Mouse (Mus musculus): Measurements from ENCODE around the gene Stpg4.

Stpg4 gene

DNA sequence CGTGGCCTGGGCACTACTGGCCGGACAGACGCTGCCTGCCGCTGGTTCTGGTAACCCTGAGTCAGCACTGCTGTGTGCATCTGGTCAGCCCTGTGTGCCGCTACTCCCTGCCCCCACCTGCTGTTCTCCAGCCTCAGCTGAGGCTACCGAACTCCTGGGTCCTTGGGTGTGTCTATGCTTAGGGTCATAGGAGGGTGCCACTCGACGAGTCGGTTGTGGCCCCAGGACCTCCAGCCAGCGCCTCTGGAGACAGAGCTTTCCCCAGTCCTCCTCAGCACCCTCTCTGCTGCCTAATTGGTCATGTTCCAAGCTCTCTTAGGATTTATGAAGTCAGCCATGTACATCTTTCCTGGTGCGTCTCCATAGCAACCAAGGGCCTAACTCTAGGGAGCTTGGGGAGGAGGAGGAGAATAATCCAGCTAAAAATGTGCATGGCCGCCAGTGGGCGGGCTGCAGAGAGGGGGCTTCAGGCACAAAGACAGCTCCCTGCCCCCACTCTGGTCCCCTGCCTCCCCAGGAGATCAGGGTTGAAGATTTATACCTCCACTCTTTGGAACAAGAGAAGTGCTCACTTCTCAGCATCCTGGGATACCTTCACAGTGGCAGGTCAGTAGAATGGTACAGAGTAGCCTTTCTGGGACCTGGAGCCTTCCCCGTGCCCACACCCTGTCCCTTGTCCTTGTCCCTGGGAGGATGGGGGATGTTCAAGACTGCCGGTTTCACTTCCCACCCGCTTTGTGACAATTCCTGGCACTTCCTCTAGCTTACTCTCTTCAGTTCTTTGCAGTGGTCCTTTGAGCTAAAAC lies 49.0 kb downstream of the Stpg4 start:
- DNase-seq (ENCODE audit: low read depth): no peak

DNA sequence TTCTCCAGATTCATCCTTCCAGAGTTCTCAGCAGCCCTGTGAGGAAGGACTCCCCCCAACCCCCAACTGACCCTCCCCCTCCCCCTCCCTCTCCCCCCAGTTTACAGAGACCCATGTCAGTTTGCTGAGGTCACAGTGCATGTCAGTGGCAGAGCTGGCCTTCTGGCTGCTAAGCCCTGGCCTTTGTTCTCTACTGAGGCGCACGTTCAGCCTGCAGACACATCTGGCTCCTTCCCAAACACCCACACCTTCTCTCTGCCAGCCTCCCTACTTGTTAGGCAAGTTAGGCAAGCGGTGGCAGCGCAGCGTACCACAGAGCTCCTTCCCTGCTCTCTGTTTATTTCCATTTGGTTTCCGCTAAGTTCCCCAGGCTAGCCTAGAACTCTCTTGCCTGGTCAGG lies 50.0 kb downstream of the Stpg4 start:
- DNase-seq (ENCODE audit: low read depth): no peak

DNA sequence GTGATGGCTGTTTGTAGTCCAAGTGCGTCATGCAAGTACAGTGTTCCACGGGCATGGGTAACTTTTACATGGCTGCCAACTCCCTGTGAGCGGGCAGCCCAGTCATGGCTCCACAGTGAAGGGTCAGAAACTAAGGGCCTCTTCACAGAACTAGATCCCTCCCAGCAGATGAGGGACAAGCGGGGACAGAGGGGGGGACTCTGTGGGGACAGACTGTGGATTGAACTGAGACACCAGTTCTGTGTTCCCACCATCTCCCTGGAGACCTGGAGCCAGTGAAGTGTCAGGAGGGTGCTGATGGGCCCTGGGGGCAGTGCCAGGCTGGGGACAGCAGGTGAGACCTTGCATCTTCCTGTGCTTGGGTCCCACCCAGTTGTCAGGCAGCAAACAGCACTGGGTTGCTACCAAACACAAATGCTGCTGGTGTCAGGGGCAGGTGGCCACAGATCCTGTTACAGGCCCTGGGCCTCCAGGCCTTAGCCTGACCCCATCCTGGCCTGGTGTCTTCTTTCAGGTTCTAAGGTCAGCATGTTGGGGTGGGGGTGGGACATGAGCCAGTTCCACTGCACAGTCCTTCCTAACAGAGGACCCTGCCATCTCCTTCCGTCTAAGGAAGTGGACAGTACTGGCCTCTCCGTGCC lies 50.6 kb downstream of the Stpg4 start:
- no peak for DNase-seq (ENCODE audit: low read depth)

- DNase-seq (ENCODE audit: low read depth): no peak
Observed at GRCm38 (mm10) chr17:87375941-87376511, 51.5 kb downstream of the Stpg4 start.

DNA sequence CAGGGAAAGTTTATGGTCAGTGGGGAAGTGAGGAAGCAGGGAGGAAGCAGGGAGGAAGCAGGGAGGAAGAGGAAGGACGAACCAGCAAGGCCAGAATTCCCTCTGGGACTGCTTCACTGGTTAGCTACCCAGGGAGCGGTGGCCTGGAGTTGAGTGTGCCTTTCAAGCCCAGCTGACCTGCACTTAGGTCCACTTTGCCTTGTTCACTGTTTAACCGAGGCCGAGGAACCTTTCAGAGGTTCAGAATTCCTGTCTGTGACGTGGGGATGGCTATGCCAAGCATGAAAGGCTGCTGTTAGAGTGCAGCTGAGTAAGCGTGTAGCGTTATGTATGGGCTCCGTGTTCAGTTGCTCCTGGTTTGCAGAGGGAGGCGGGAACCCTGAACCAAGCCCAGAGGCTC lies 54.2 kb downstream of the Stpg4 start:
- DNase-seq (ENCODE audit: low read depth): no peak

GRCm38 (mm10) chr17:87372189-87372588 lies 55.4 kb downstream of the Stpg4 start:
- no peak for DNase-seq (ENCODE audit: low read depth)

GRCm38 (mm10) chr17:87369270-87369759 lies 58.2 kb downstream of the Stpg4 start:
- no peak for DNase-seq (ENCODE audit: low read depth)

DNA sequence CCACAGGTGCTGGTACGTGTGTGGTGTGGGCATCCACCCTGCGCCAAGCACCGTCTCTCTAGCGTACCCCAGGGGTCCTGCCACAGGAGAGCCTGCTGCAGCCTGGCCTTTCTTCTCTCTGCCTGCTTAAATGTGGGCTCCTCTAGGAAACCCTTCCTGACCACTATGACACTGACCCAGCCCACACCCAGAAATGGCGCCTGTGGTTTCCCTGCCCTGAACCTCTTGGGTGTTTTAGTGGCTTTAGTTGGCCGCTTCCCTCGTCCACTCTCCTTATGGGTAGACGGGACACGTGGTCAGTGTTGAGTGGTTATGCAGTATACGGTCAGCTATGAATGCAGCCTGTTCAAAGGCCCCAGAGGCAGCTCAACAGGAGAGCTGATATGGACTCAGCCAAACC lies 59.1 kb downstream of the Stpg4 start:
- no peak for DNase-seq (ENCODE audit: low read depth)

- DNase-seq (ENCODE audit: low read depth): no peak
Observed at GRCm38 (mm10) chr17:87367640-87368039, 59.9 kb downstream of the Stpg4 start.

GRCm38 (mm10) chr17:87367228-87367627 lies 60.3 kb downstream of the Stpg4 start:
- no peak for DNase-seq (ENCODE audit: low read depth)

GRCm38 (mm10) chr17:87366520-87366919 lies 61.0 kb downstream of the Stpg4 start:
- no peak for DNase-seq (ENCODE audit: low read depth)

DNA sequence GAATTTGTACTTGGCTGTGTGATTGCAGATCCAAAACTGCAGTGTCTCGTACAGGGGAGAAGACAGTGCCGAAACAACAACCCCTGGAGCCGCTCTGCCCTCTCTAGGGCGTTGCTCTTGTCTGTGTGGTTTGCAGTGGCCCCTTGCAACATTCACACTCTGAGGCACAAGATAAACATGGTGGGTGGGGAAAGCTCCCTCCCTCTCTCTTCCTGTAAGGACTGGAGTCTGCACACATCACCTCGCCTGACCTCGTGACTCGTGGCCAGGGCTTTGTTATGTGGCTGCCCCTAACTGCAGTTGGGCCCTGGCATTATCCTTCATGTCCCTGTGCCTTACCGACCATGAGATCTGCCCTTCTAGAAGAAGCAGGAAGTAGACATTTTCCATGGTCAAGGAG lies 62.3 kb downstream of the Stpg4 start:
- peak; percentile 53 for DNase-seq (ENCODE audit: low read depth)

- no peak for DNase-seq (ENCODE audit: low read depth)
Observed at GRCm38 (mm10) chr17:87364108-87364507, 63.4 kb downstream of the Stpg4 start.

- DNase-seq (ENCODE audit: low read depth): no peak
Observed at GRCm38 (mm10) chr17:87361132-87361531, 66.4 kb downstream of the Stpg4 start.

DNA sequence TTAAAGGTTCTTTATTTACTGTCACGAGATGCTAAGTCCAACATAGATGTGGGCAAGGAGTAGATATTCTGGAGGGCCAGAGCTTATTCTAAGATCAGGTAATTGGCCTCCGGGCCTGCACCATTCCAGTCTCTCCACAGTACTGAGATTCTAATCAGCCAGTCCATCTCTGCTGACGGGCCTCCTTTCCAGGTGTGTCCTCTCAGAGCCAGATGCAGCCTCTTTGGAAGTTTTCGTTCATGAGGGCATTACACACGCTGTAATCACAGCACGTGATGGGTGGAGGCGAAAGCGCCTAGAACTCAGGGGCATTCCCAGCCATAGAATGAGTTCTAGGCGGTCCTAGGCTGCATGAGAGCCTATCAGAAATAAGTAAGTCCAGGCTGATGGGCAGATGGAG lies 70.0 kb downstream of the Stpg4 start:
- DNase-seq (ENCODE audit: low read depth): no peak

DNA sequence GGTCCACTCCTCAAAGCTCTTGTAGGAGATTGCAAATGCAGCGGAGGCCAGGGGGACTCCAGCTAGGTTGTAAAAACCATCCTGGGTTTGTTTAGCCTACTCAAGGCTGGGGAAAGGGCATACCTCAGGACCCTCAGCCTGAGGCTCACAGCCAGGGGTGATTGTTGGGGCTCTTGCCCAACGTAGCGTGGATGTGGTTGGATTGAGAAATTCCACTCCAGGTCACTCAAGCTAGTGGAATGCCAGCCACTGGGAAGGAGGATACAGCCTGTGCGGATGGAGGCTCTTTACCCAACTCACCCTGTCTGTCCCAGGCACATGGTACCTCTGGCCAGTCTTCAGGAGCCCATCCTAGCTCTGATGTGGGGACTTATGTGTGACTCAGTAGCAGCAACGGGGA lies 71.3 kb downstream of the Stpg4 start:
- DNase-seq (ENCODE audit: low read depth): no peak

DNA sequence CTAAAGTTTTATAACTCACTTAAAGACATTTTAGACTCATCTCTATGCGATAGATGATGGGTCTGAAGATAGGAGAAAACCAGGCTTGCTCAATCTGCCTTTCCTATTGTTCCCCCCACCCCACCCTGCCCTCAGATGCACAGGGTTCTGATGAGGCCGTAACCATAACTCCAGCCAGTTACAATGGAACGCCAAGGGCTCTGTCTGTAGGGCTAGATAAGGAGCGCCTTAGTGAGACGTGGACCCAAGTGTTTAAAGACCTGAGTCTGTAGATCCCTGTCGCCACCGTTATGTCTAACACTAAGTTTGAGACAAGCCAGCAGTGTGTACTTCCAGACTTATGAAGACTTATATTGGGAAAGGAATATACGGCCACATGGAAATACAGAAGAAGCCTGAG lies 72.1 kb downstream of the Stpg4 start:
- DNase-seq (ENCODE audit: low read depth): no peak

DNA sequence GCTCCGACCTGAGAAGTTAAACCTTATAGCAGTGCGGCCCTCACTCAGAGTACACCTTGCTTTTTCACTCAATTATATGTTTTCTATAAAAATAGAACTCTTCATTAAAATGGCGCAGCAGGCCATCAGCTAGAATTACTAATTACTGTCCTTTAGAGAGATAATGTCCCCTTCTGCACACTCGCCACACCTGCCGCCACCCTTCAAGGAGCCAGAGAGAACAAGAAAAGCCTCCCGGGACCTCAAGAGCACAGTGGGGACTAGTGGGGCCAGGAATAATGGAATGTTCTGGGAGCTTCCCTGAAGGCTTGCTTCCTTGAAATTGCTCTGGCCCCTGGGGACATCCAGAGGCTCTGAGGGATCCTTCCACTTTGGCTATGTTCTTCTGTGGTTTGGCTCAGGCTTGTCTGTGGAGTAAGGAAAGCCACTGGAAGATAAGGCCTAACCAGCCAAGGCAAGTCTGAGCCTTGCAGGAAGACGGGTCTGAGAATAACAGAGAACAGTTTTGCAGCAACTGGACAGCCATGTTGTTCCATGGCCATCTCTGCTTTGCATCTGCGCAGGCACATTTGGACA lies 73.7 kb downstream of the Stpg4 start:
- no peak for DNase-seq (ENCODE audit: low read depth)

DNA sequence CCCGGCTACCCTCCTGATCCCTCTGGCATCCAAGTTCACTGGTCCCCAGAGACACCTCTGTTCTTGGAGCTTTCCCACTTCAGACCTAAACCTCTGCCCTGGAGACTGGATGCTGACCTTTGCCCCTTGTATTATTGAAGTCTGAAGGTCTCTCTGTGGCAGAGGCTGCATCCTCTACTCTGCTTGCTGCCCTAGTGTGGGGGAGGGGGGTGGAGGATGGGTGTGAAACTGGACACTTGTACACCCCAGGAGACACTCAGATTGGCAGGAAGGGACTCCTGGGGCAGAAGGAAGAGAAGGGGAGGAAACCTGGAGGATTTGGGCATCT lies 74.7 kb downstream of the Stpg4 start:
- DNase-seq (ENCODE audit: low read depth): no peak

- DNase-seq (ENCODE audit: low read depth): no peak
Observed at GRCm38 (mm10) chr17:87352106-87352897, 75.2 kb downstream of the Stpg4 start.

GRCm38 (mm10) chr17:87351241-87352105 lies 76.1 kb downstream of the Stpg4 start:
- no peak for DNase-seq (ENCODE audit: low read depth)

Data from induced T-regulatory cell, adult 2 months (primary cell).